Mouse (Mus musculus) myocyte (in vitro differentiated cells): Measurements from ENCODE around the gene Tpsg1. TPM values are rescaled to one million over a fixed set of nuclear protein-coding genes. Genes with fewer than 3 reads are reported as not detected.

Experiments used
- H3K27me3 ChIP-seq: one replicate; pipeline ENCODE4 v1.6.1; 2011; ENCODE audit not compliant: control insufficient read depth, insufficient read depth, insufficient read length
- H3K36me3 ChIP-seq: one replicate; pipeline ENCODE4 v1.6.1; 2011; ENCODE audit not compliant: control insufficient read depth, insufficient read depth
- H3K4me2 ChIP-seq: one replicate; pipeline ENCODE4 v1.6.1; 2011; ENCODE audit warnings: low read depth, control low read depth
- H3K4me3 ChIP-seq: one replicate; pipeline ENCODE4 v1.5.1; 2011; ENCODE audit warnings: mild to moderate bottlenecking, control low read depth, moderate library complexity
- H3K79me2 ChIP-seq: one replicate; pipeline ENCODE4 v1.6.1; 2011; ENCODE audit not compliant: control insufficient read depth, insufficient read depth
- H3ac ChIP-seq: one replicate; pipeline ENCODE4 v1.6.1; 2011; ENCODE audit not compliant: control insufficient read depth, insufficient read length
- CEBPB ChIP-seq: IDR thresholded peaks from 2 replicates; pipeline ENCODE4 v1.6.1; 2011; ENCODE audit warnings: mild to moderate bottlenecking, moderate library complexity; ENCODE audit not compliant: poor library complexity, insufficient read depth, severe bottlenecking
- E2F4 ChIP-seq: IDR thresholded peaks from one replicate; pipeline ENCODE4 v1.6.1; 2011; ENCODE audit warnings: mild to moderate bottlenecking, control low read depth, moderate library complexity; ENCODE audit not compliant: insufficient read depth
- MAX ChIP-seq: IDR thresholded peaks from one replicate; pipeline ENCODE4 v1.6.1; 2011; ENCODE audit warnings: low read depth, mild to moderate bottlenecking, control low read depth
- MYOD1 ChIP-seq, 3 experiments: IDR thresholded peaks; one replicate each; pipeline ENCODE4 v1.6.1; 2011; ENCODE audit warnings: control low read depth in 2 of 3, low read depth in 2 of 3, mild to moderate bottlenecking in 2 of 3, moderate library complexity in 1 of 3; ENCODE audit not compliant: insufficient read length in 2 of 3, control insufficient read depth in 1 of 3
- MYOG ChIP-seq, 3 experiments: IDR thresholded peaks; one replicate each; pipeline ENCODE4 v1.6.1; 2011; ENCODE audit warnings: control low read depth in 2 of 3, low read depth in 2 of 3, mild to moderate bottlenecking in 2 of 3; ENCODE audit not compliant: insufficient read length in 2 of 3, control insufficient read depth in 1 of 3, insufficient read depth in 1 of 3
- POLR2A ChIP-seq: IDR thresholded peaks from one replicate; pipeline ENCODE4 v1.6.1; 2011; ENCODE audit warnings: low read depth, mild to moderate bottlenecking, control low read depth, moderate library complexity; ENCODE audit not compliant: insufficient read length
- POLR2AphosphoS2 ChIP-seq: IDR thresholded peaks from one replicate; pipeline ENCODE4 v1.6.1; 2011; ENCODE audit warnings: low read depth, control low read depth; ENCODE audit not compliant: insufficient read length
- REST ChIP-seq: IDR thresholded peaks from one replicate; pipeline ENCODE4 v1.6.1; 2011; ENCODE audit warnings: mild to moderate bottlenecking, control low read depth, moderate library complexity; ENCODE audit not compliant: insufficient read depth, insufficient read length
- SRF ChIP-seq: IDR thresholded peaks from one replicate; pipeline ENCODE4 v1.6.1; 2011; ENCODE audit warnings: low read depth; ENCODE audit not compliant: control insufficient read depth, insufficient read length
- TCF12 ChIP-seq: IDR thresholded peaks from one replicate; pipeline ENCODE4 v1.6.1; 2011; ENCODE audit warnings: mild to moderate bottlenecking, control low read depth; ENCODE audit not compliant: poor library complexity, insufficient read depth, severe bottlenecking
- TCF3 ChIP-seq: IDR thresholded peaks from one replicate; pipeline ENCODE4 v1.6.1; 2011; ENCODE audit warnings: low read depth, control low read depth; ENCODE audit not compliant: insufficient read length
- USF1 ChIP-seq: IDR thresholded peaks from one replicate; pipeline ENCODE4 v1.6.1; 2011; ENCODE audit warnings: low read depth, mild to moderate bottlenecking, control low read depth, moderate library complexity
- polyA plus RNA-seq: library from polyadenylated mRNA; unstranded; fragments of >200 nt; fragmentation: generic; extraction: Trizol; gene quantifications from one replicate; pipeline ENCODE4 v1.2.1, GENCODE M21; 2012; ENCODE audit warnings: missing spikeins

Gene Tpsg1
- polyA plus RNA-seq, 1 experiment: not detected

DNA sequence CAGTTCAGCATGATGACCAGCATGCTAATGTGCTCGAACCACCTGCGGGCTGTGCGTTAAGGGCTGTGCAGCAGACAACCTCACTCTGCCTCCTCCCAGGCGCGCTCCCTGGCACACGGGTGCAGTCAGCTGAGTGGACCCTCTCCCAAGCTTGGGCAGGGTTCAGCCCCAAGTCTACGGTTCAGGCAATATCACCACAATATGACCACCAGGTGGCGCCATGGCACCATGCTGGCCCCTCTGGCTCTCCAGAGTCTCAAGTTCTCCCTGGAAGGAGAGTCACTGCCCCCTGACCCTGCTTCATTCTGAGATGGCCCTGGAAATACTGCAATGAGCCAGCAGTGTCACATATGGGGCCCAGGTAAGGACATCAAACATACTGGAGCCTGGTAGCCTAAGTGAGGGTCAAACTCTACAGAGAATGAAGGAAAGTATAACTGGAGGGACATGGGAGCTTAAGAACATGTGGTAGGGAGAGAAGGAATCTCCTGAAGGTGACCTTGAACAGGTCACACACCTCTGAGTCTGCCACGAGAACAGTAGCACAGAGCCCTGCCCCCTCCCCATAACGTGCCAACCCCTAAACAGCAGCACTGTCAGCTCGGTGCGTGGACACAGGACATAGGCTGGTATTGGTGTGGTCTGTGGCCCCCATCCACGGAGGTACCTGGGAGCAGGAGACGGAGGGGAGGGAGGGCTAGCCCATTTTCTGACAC lies 28.9 kb downstream of the Tpsg1 start:
- Histone ChIP-seq H3K27me3 (peaks cover 56% of the 10 kb centered on the region), H3K4me2 (no peak overlapping the region), H3K36me3 (no peaks in the 10 kb centered on the region), H3K4me3 (no peak overlapping the region), H3ac (no peak overlapping the region), H3K79me2 (no peaks in the 10 kb centered on the region)
- TF ChIP-seq MYOG (IDR thresholded peaks at IDR 0.05; ENCODE audit: control insufficient read depth in 1 of 3, insufficient read depth in 1 of 3, insufficient read length in 2 of 3, low read depth in 2 of 3): no peak
- no peak for TF ChIP-seq MYOD1 (IDR thresholded peaks at IDR 0.05; ENCODE audit: control insufficient read depth in 1 of 3, insufficient read length in 2 of 3, low read depth in 2 of 3)
- TF ChIP-seq E2F4: no peak
- TF ChIP-seq MAX: no peak
- no peak for TF ChIP-seq USF1
- TF ChIP-seq POLR2AphosphoS2: no peak
- TF ChIP-seq TCF12: no peak
- TF ChIP-seq REST: no peak
- no peak for TF ChIP-seq TCF3
- TF ChIP-seq SRF: no peak
- TF ChIP-seq POLR2A: no peak
- TF ChIP-seq CEBPB: no peak

DNA sequence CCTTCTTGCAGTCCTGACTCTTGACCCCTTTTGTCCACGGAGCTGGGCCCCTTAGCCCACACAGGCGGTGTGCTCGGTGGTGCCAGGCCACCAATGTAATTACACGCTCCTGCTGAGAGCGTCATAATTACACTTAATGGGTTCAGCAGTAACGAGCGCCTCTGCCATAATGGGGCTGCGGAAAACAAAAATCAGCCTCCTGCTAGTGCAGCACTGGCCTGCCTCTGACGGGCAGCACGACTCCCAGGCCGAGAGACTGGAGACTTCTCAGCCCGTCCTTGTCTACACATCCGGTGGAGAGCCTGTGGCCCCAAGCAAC lies 29.4 kb downstream of the Tpsg1 start:
- Histone ChIP-seq H3K79me2 (no peaks in the 10 kb centered on the region), H3K36me3 (no peaks in the 10 kb centered on the region), H3K27me3 (peaks cover 55% of the 10 kb centered on the region), H3K4me2 (no peak overlapping the region), H3K4me3 (no peak overlapping the region), H3ac (no peak overlapping the region)
- TF ChIP-seq REST: no peak
- TF ChIP-seq POLR2AphosphoS2: no peak
- no peak for TF ChIP-seq MYOD1 (IDR thresholded peaks at IDR 0.05; ENCODE audit: control insufficient read depth in 1 of 3, insufficient read length in 2 of 3, low read depth in 2 of 3)
- no peak for TF ChIP-seq USF1
- no peak for TF ChIP-seq SRF
- no peak for TF ChIP-seq MYOG (IDR thresholded peaks at IDR 0.05; ENCODE audit: control insufficient read depth in 1 of 3, insufficient read depth in 1 of 3, insufficient read length in 2 of 3, low read depth in 2 of 3)
- no peak for TF ChIP-seq POLR2A
- TF ChIP-seq MAX: no peak
- TF ChIP-seq CEBPB: no peak
- no peak for TF ChIP-seq TCF12
- no peak for TF ChIP-seq TCF3
- no peak for TF ChIP-seq E2F4

DNA sequence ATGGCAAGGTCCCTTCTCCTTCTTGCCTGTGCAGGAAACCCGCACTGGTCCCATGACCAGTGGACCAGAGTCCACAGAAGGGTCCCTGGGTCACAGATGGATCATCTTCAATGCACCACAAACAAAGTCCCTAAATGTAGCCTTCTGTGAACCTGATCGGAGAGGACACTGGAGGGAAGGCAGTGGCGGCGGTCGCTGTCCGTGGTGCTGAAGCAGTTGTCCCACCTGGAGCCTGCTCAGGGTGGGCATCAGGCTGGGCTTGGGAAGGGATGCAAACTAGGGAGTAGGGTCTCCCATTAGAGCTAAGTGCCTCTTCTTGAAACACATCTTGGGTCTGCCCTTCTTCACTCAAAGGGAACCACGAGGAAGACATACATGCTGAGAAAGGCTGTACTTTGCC lies 31.4 kb downstream of the Tpsg1 start:
- H3K79me2 ChIP-seq: no peaks in the 10 kb centered on the region
- no peak overlapping the region for H3K4me3 ChIP-seq
- H3K36me3 ChIP-seq: no peaks in the 10 kb centered on the region
- no peak overlapping the region for H3K4me2 ChIP-seq
- no peak overlapping the region for H3ac ChIP-seq
- peak; percentile 94 for TF ChIP-seq REST
- no peak for TF ChIP-seq MAX
- H3K27me3 ChIP-seq: peaks cover 38% of the 10 kb centered on the region

DNA sequence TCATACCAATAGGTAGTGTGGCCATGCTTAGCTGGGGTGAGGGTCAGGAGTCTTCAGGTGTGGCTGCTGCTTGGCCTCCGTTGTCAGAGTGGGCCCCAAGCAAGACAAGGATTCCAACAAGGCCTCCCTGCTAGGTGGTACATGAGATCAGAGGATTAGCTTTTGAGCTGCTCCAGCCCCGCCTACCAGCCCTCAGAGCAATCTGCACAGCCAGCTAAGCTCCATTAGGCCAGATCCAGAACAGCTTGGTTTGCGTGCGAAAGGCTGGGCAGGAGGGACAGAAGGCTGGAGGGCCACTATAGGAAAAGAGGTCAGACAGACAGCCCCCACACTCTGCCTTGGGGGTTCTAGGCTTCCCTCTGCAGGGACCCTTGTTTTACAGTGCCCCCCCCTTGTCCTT lies 32.4 kb downstream of the Tpsg1 start:
- Histone ChIP-seq H3K27me3 (peaks cover 30% of the 10 kb centered on the region), H3ac (no peak overlapping the region), H3K36me3 (no peaks in the 10 kb centered on the region), H3K4me2 (no peak overlapping the region), H3K4me3 (no peak overlapping the region), H3K79me2 (no peaks in the 10 kb centered on the region)
- TF ChIP-seq SRF: no peak
- TF ChIP-seq POLR2A: no peak
- TF ChIP-seq REST: no peak
- TF ChIP-seq POLR2AphosphoS2: no peak
- no peak for TF ChIP-seq MAX
- TF ChIP-seq MYOG (IDR thresholded peaks at IDR 0.05; ENCODE audit: control insufficient read depth in 1 of 3, insufficient read depth in 1 of 3, insufficient read length in 2 of 3, low read depth in 2 of 3): no peak
- TF ChIP-seq TCF3: no peak
- no peak for TF ChIP-seq CEBPB
- TF ChIP-seq TCF12: no peak
- TF ChIP-seq MYOD1 (IDR thresholded peaks at IDR 0.05; ENCODE audit: control insufficient read depth in 1 of 3, insufficient read length in 2 of 3, low read depth in 2 of 3): no peak
- TF ChIP-seq E2F4: no peak

DNA sequence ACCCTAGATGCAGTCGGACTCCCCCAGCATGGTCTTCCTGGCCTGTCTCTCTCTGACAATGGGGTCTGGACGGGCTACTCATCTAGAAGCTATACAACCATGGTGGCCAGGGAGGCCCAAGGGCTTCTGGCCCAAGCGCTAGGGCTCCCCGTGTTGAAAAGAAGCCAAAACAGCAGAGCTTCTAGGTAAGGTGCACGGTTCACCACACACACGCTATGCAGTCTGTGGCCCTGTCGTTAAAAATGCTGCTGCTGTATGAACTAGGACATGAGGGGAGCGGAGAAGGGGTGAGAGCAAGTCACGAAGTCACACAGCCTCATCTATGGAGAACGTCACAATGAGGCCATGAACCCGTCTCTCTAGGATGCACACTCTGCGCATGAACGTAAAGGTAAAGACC lies 33.2 kb downstream of the Tpsg1 start:
- Histone ChIP-seq H3ac (no peak overlapping the region), H3K36me3 (no peaks in the 10 kb centered on the region), H3K27me3 (peaks cover 23% of the 10 kb centered on the region), H3K79me2 (no peaks in the 10 kb centered on the region), H3K4me3 (no peak overlapping the region), H3K4me2 (no peak overlapping the region)
- TF ChIP-seq CEBPB (no peak), POLR2A (no peak), TCF12 (no peak), MYOD1 (IDR thresholded peaks at IDR 0.05; ENCODE audit: control insufficient read depth in 1 of 3, insufficient read length in 2 of 3, low read depth in 2 of 3) (no peak), SRF (no peak), REST (no peak), MAX (no peak), MYOG (IDR thresholded peaks at IDR 0.05; ENCODE audit: control insufficient read depth in 1 of 3, insufficient read depth in 1 of 3, insufficient read length in 2 of 3, low read depth in 2 of 3) (no peak), TCF3 (no peak), POLR2AphosphoS2 (no peak), E2F4 (no peak), USF1 (no peak)
